Mouse (Mus musculus) forebrain, embryonic 16.5 days (tissue): Measurements from ENCODE around the gene Fkbp15. TPM values are rescaled to one million over a fixed set of nuclear protein-coding genes. Genes with fewer than 3 reads are reported as not detected.
A peak's percentile ranks its signal among the peaks of the same experiment; 100 is the strongest.

Source experiments
- ATAC-seq: fragments of 200-750 bp; cut with Nextera tagmentation; 2 replicates; pipeline ENCODE4 v1.8.0; 2017; ENCODE audit warnings: mild to moderate bottlenecking, moderate library complexity
- H3K27ac ChIP-seq: fragments of 300-500 bp; sonication (generic); 2 replicates; pipeline ENCODE4 v1.5.1; 2014; ENCODE audit warnings: low read length, control low read depth
- H3K27me3 ChIP-seq: fragments of 300-500 bp; sonication (generic); replicated peaks from 2 replicates; pipeline ENCODE4 v1.6.1; 2014; ENCODE audit warnings: low read length; ENCODE audit not compliant: control insufficient read depth, insufficient read depth
- H3K36me3 ChIP-seq: fragments of 300-500 bp; sonication (generic); 2 replicates; pipeline ENCODE4 v1.6.1; 2014; ENCODE audit not compliant: control insufficient read depth, insufficient read depth
- H3K4me1 ChIP-seq: fragments of 300-500 bp; sonication (generic); replicated peaks from 2 replicates; pipeline ENCODE4 v1.6.1; 2014; ENCODE audit warnings: low read length; ENCODE audit not compliant: control insufficient read depth, insufficient read depth
- H3K4me2 ChIP-seq: fragments of 300-500 bp; sonication (generic); 2 replicates; pipeline ENCODE4 v1.6.1; 2014; ENCODE audit warnings: mild to moderate bottlenecking, low read length, control low read depth
- H3K4me3 ChIP-seq: fragments of 300-500 bp; sonication (generic); replicated peaks from 2 replicates; pipeline ENCODE4 v1.5.1; 2014; ENCODE audit warnings: mild to moderate bottlenecking, low read length, control low read depth
- H3K9ac ChIP-seq: fragments of 300-500 bp; sonication (generic); replicated peaks from 2 replicates; pipeline ENCODE4 v1.6.1; 2014; ENCODE audit warnings: low read depth, low read length, control low read depth
- H3K9me3 ChIP-seq: fragments of 300-500 bp; sonication (generic); 2 replicates; pipeline ENCODE4 v1.6.1; 2016; ENCODE audit warnings: low read length; ENCODE audit not compliant: control insufficient read depth
- WGBS: fragments of 180-500 bp; shearing (Covaris S2); extraction: QIAGEN DNeasy Blood & Tissue Kit; methylation state at CpG from one replicate; pipeline ENCODE4 v1.1.7; 2014; 5-methylcytosine and 5-hydroxymethylcytosine counted together
- polyA plus RNA-seq: library from polyadenylated mRNA; unstranded; fragments of >200 nt; fragmentation: Nextera tagmentation; extraction: Ambion mirVana; gene quantifications from 2 replicates; pipeline ENCODE4 v1.2.1, GENCODE M21; 2015

Fkbp15 gene
- polyA plus RNA-seq, 1 experiment from 2014 or later = 23.5 TPM

- Histone ChIP-seq H3K9me3 (no peaks in the 10 kb centered on the region), H3K27me3 (no peaks in the 10 kb centered on the region)
- 88% methylated on average over 4 of the region's 4 CpGs for WGBS
These were observed 14.0 kb upstream of the Fkbp15 start for GRCm38 (mm10) chr4:62374342-62374741.

GRCm38 (mm10) chr4:62373668-62374067 is 13.3 kb upstream of the Fkbp15 start:
- Histone ChIP-seq H3K27ac (no peak overlapping the region), H3K9ac (no peak overlapping the region), H3K9me3 (no peaks in the 10 kb centered on the region), H3K4me2 (no peak overlapping the region), H3K4me1 (no peaks in the 10 kb centered on the region), H3K27me3 (no peaks in the 10 kb centered on the region), H3K4me3 (no peak overlapping the region), H3K36me3 (no peaks in the 10 kb centered on the region)
- no peak for ATAC-seq
- 92% methylated on average over 7 of the region's 7 CpGs for WGBS

More at GRCm38 (mm10) chr4:62374342-62374741, 14.0 kb upstream of the Fkbp15 start:
- no peak overlapping the region for H3K27ac ChIP-seq
- H3K4me3 ChIP-seq = no peak overlapping the region
- no peak for ATAC-seq
- no peaks in the 10 kb centered on the region for H3K4me1 ChIP-seq
- H3K4me2 ChIP-seq = no peak overlapping the region
- H3K9ac ChIP-seq = no peak overlapping the region
- no peaks in the 10 kb centered on the region for H3K36me3 ChIP-seq

- WGBS = 84% methylated on average over 9 of the region's 9 CpGs
- Histone ChIP-seq H3K9ac (no peak overlapping the region), H3K27me3 (no peaks in the 10 kb centered on the region), H3K9me3 (no peaks in the 10 kb centered on the region), H3K4me3 (no peak overlapping the region), H3K36me3 (no peaks in the 10 kb centered on the region), H3K4me1 (no peaks in the 10 kb centered on the region), H3K4me2 (no peak overlapping the region), H3K27ac (no peak overlapping the region)
- ATAC-seq = no peak
These were observed 12.6 kb upstream of the Fkbp15 start for GRCm38 (mm10) chr4:62372818-62373520.

- H3K4me3 ChIP-seq = no peak overlapping the region
- no peak overlapping the region for H3K4me2 ChIP-seq
- no peaks in the 10 kb centered on the region for H3K36me3 ChIP-seq
- no peaks in the 10 kb centered on the region for H3K9me3 ChIP-seq
- no peak for ATAC-seq
- no peaks in the 10 kb centered on the region for H3K27me3 ChIP-seq
- 29% methylated on average over 1 of the region's 1 CpGs for WGBS
- no peak overlapping the region for H3K27ac ChIP-seq
- H3K4me1 ChIP-seq = no peaks in the 10 kb centered on the region
- no peak overlapping the region for H3K9ac ChIP-seq
These were observed 12.1 kb upstream of the Fkbp15 start for GRCm38 (mm10) chr4:62372410-62372809.

- WGBS = 79% methylated on average over 3 of the region's 3 CpGs
- Histone ChIP-seq H3K27ac (no peak overlapping the region), H3K9ac (no peak overlapping the region), H3K36me3 (no peaks in the 10 kb centered on the region), H3K4me2 (no peak overlapping the region), H3K4me1 (no peaks in the 10 kb centered on the region), H3K27me3 (no peaks in the 10 kb centered on the region), H3K9me3 (no peaks in the 10 kb centered on the region), H3K4me3 (no peak overlapping the region)
- ATAC-seq = no peak
These were observed 8.7 kb upstream of the Fkbp15 start for GRCm38 (mm10) chr4:62369091-62369490.

GRCm38 (mm10) chr4:62367586-62367985 is 7.2 kb upstream of the Fkbp15 start:
- no peak overlapping the region for H3K4me3 ChIP-seq
- no peak for ATAC-seq
- H3K4me1 ChIP-seq = no peaks in the 10 kb centered on the region
- WGBS = 92% methylated on average over 6 of the region's 6 CpGs
- no peak overlapping the region for H3K27ac ChIP-seq
- no peaks in the 10 kb centered on the region for H3K9me3 ChIP-seq
- H3K27me3 ChIP-seq = no peaks in the 10 kb centered on the region
- no peak overlapping the region for H3K4me2 ChIP-seq
- H3K9ac ChIP-seq = no peak overlapping the region
- H3K36me3 ChIP-seq = no peaks in the 10 kb centered on the region

GRCm38 (mm10) chr4:62366291-62366690 is 5.9 kb upstream of the Fkbp15 start:
- Histone ChIP-seq H3K36me3 (no peaks in the 10 kb centered on the region), H3K4me3 (no peak overlapping the region), H3K9me3 (no peaks in the 10 kb centered on the region), H3K27ac (no peak overlapping the region), H3K27me3 (no peaks in the 10 kb centered on the region), H3K4me1 (peaks cover 8% of the 10 kb centered on the region), H3K9ac (no peak overlapping the region), H3K4me2 (no peak overlapping the region)
- ATAC-seq = no peak
- 81% methylated on average over 4 of the region's 4 CpGs for WGBS

- H3K4me1 ChIP-seq = peaks cover 16% of the 10 kb centered on the region
- no peaks in the 10 kb centered on the region for H3K36me3 ChIP-seq
- H3K4me3 ChIP-seq = no peak overlapping the region
- H3K27me3 ChIP-seq = no peaks in the 10 kb centered on the region
- H3K9ac ChIP-seq = no peak overlapping the region
- H3K9me3 ChIP-seq = no peaks in the 10 kb centered on the region
- H3K27ac ChIP-seq = no peak overlapping the region
- 92% methylated on average over 8 of the region's 8 CpGs for WGBS
- H3K4me2 ChIP-seq = no peak overlapping the region
- ATAC-seq = no peak
These were observed 4.0 kb upstream of the Fkbp15 start for GRCm38 (mm10) chr4:62364299-62364698.

GRCm38 (mm10) chr4:62362437-62362836 is 2.1 kb upstream of the Fkbp15 start:
- ATAC-seq = no peak
- H3K4me3 ChIP-seq = no peak overlapping the region
- no peak overlapping the region for H3K27ac ChIP-seq
- no peak overlapping the region for H3K9ac ChIP-seq
- H3K27me3 ChIP-seq = no peaks in the 10 kb centered on the region
- no peaks in the 10 kb centered on the region for H3K9me3 ChIP-seq
- H3K4me2 ChIP-seq = no peak overlapping the region
- peaks cover 23% of the 10 kb centered on the region for H3K4me1 ChIP-seq
- H3K36me3 ChIP-seq = no peaks in the 10 kb centered on the region
- WGBS = 87% methylated on average over 2 of the region's 2 CpGs

- Histone ChIP-seq H3K9ac (no peak overlapping the region), H3K9me3 (no peaks in the 10 kb centered on the region), H3K27ac (no peak overlapping the region), H3K4me3 (no peak overlapping the region), H3K36me3 (no peaks in the 10 kb centered on the region), H3K4me2 (peak overlapping the region; percentile 90; the same call in 1 of the 2 replicates), H3K27me3 (no peaks in the 10 kb centered on the region), H3K4me1 (peaks cover 23% of the 10 kb centered on the region)
- ATAC-seq = no peak
- WGBS = 97% methylated on average over 1 of the region's 1 CpGs
These were observed 1.6 kb upstream of the Fkbp15 start for GRCm38 (mm10) chr4:62361997-62362396.
